Mouse (Mus musculus) CH12.LX (cell line): ENCODE results near the gene RPS10-NUDT3.

Experiments used
- BHLHE40 ChIP-seq: IDR thresholded peaks from 2 replicates; pipeline ENCODE4 v1.6.1; 2011; ENCODE audit warnings: mild to moderate bottlenecking, low read depth, low read length, improper control_type of control experiment
- CTCF ChIP-seq, 2 experiments: IDR thresholded peaks in 1 of 2; conservative IDR thresholded peaks in 1 of 2; 2 replicates each; pipeline ENCODE4 v1.5.1; 2011 to 2012; ENCODE audit warnings: low read depth in 2 of 2, low read length in 2 of 2, improper control_type of control experiment in 1 of 2, inconsistent platforms in 1 of 2, mild to moderate bottlenecking in 1 of 2, moderate library complexity in 1 of 2
- ELF1 ChIP-seq: IDR thresholded peaks from 2 replicates; pipeline ENCODE4 v1.6.1; 2014; ENCODE audit warnings: low read depth, mild to moderate bottlenecking, inconsistent platforms, low read length, improper control_type of control experiment
- EP300 ChIP-seq: IDR thresholded peaks from 2 replicates; pipeline ENCODE4 v1.6.1; 2011; ENCODE audit warnings: low read length, improper control_type of control experiment
- KAT2A ChIP-seq: IDR thresholded peaks from 2 replicates; pipeline ENCODE4 v1.6.1; 2012; ENCODE audit warnings: low read length, improper control_type of control experiment, inconsistent platforms; ENCODE audit not compliant: insufficient replicate concordance
- POLR2A ChIP-seq: IDR thresholded peaks from 2 replicates; pipeline ENCODE4 v1.6.1; 2011; ENCODE audit warnings: low read depth, mild to moderate bottlenecking, improper control_type of control experiment, low read length
- POLR2AphosphoS2 ChIP-seq: IDR thresholded peaks from 2 replicates; pipeline ENCODE4 v1.6.1; 2011; ENCODE audit warnings: low read depth, low read length, improper control_type of control experiment
- TCF12 ChIP-seq: IDR thresholded peaks from 2 replicates; pipeline ENCODE4 v1.6.1; 2014; ENCODE audit warnings: low read depth, mild to moderate bottlenecking, inconsistent platforms, low read length, improper control_type of control experiment

- TF ChIP-seq POLR2A = no peak
- no peak for TF ChIP-seq POLR2AphosphoS2
- no peak for TF ChIP-seq EP300
- no peak for TF ChIP-seq TCF12
- no peak for TF ChIP-seq CTCF (conservative IDR thresholded peaks at IDR 0.05 in 1 of 2, IDR thresholded peaks at IDR 0.05 in 1 of 2; ENCODE audit: low read depth in 2 of 2, low read length in 2 of 2)
- TF ChIP-seq KAT2A = no peak
- no peak for TF ChIP-seq ELF1
- TF ChIP-seq BHLHE40 = no peak
These were observed 79.9 kb downstream of the RPS10-NUDT3 start for GRCm38 (mm10) chr17:27555075-27555511.
